Comparison of ENCODE assay signal across 8 mouse cellular contexts in the genomic region with DNA sequence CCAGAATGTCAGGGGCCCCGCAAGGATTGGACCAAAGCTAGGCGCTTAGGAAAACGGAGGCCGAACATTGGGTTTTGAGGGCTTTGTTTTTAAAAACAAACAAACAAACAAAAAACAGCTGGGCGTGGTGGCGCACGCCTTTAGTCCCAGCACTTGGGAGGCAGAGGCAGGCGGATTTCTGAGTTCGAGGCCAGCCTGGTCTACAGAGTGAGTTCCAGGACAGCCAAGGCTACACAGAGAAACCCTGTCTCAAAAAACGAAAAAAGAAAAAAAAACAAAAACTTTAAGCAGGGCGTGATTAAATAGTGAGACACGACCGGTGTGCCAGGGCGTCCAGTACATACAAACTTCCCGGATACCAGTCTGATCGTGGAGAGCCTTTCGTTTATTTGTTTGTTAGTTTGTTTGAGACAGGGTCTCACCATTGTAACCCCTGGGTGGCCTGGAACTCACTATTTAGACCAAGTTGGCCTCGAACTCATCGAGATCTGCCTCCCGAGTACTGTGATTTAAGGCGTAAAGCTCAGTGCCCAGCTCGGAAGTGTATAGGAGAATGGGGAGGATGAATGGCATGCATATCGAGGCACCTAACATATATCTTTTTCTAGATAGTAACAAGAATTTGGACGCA. TPM values are rescaled to one million over a fixed set of nuclear protein-coding genes. Genes with fewer than 3 reads are reported as not detected.
DNase-seq lines count a peak whose midpoint lies in the region; ATAC-seq and TF ChIP-seq lines count a peak whose summit lies in the region.

No protein-coding gene starts in this region.

- H3K36me3 ChIP-seq in thymus, adult 2 months (ENCODE audit: control insufficient read depth, insufficient read depth, low read length), result peaks cover 12% of the 10 kb centered on the region
- peaks cover 28% of the 10 kb centered on the region for H3K36me3 ChIP-seq in limb, embryonic 15.5 days

- H3K4me1 ChIP-seq in thymus, adult 2 months (replicated peaks; ENCODE audit: control insufficient read depth, insufficient read depth, low read length), result peaks cover 6% of the 10 kb centered on the region
- peaks cover 72% of the 10 kb centered on the region for H3K4me1 ChIP-seq in limb, embryonic 15.5 days

- TF ChIP-seq CTCF in thymus, adult 2 months (IDR thresholded peaks at IDR 0.05; ENCODE audit: borderline replicate concordance, control insufficient read depth, extremely low read depth, insufficient read depth, low read length, poor library complexity), result no peak

- DNase-seq in cerebellum, postnatal 25 days, result peak; percentile 35 to 42
- DNase-seq in cerebellum, adult 11-12 months, result no peak
- DNase-seq in thymus, adult 2 months, result no peak
- DNase-seq in thymus, adult 18-20 months, result no peak
- no peak for DNase-seq in ovary, adult 18-20 months (ENCODE audit: low spot score)
- DNase-seq in ovary, postnatal 36 days (ENCODE audit: low spot score), result no peak
- no peak for DNase-seq in spleen, postnatal 14 days (ENCODE audit: low spot score in 2 of 2)

- H3K27ac ChIP-seq in thymus, adult 2 months (ENCODE audit: control insufficient read depth, insufficient read depth, low read length), result peak overlapping the region; percentile 39
- peak overlapping the region; percentile 94 for H3K27ac ChIP-seq in limb, embryonic 15.5 days

- TF ChIP-seq POLR2A in thymus, adult 2 months (IDR thresholded peaks at IDR 0.05; ENCODE audit: control insufficient read depth, extremely low read depth, insufficient read depth, low read length, poor library complexity), result no peak

- 21% methylated on average over 24 of the region's 24 CpGs for WGBS in thymus, adult 2 months
- 22% methylated on average over 24 of the region's 24 CpGs for WGBS in limb, embryonic 15.5 days

- H3K27me3 ChIP-seq in thymus, adult 2 months (ENCODE audit: control insufficient read depth, insufficient read depth, low read length), result no peaks in the 10 kb centered on the region
- no peaks in the 10 kb centered on the region for H3K27me3 ChIP-seq in limb, embryonic 15.5 days

- no peak for ATAC-seq in limb, embryonic 15.5 days (ENCODE audit: insufficient number of reproducible peaks, low FRiP score, low TSS enrichment, low read depth)

- no peaks in the 10 kb centered on the region for H3K9me3 ChIP-seq in limb, embryonic 15.5 days

- H3K4me2 ChIP-seq in limb, embryonic 15.5 days, result peak overlapping the region; percentile 69

- H3K4me3 ChIP-seq in thymus, adult 2 months (ENCODE audit: control insufficient read depth, insufficient read depth, low read length), result peak overlapping the region; percentile 58
- H3K4me3 ChIP-seq in limb, embryonic 15.5 days, result peak overlapping the region; percentile 79

- H3K9ac ChIP-seq in limb, embryonic 15.5 days, result peak overlapping the region; percentile 85; the same call in 1 of the 2 replicates

RNA-seq across cellular contexts. Expression of gene Senp3, which starts 0.4 kb away (rescaled TPM):
- 83.3 and 89.1 TPM in 2 replicates for polyA plus RNA-seq in thymus, adult 2 months (2012; rRNA removed)
- polyA plus RNA-seq in limb, embryonic 15.5 days (2015; fragmentation: Nextera tagmentation; extraction: Ambion mirVana), result 87.5 and 87.9 TPM in 2 replicates

RNA-seq across cellular contexts. Expression of gene Tnfsf13, which starts 3.3 kb away (rescaled TPM):
- 2.2 and 3.0 TPM in 2 replicates for polyA plus RNA-seq in thymus, adult 2 months (2012; rRNA removed)
- 0.73 and 0.87 TPM in 2 replicates for polyA plus RNA-seq in limb, embryonic 15.5 days (2015; fragmentation: Nextera tagmentation; extraction: Ambion mirVana)

RNA-seq across cellular contexts. Expression of gene Eif4a1, which starts 10.1 kb away (rescaled TPM):
- polyA plus RNA-seq in thymus, adult 2 months (2012; rRNA removed), result 669 and 722 TPM in 2 replicates
- polyA plus RNA-seq in limb, embryonic 15.5 days (2015; fragmentation: Nextera tagmentation; extraction: Ambion mirVana), result 443 and 469 TPM in 2 replicates

RNA-seq across cellular contexts. Expression of gene Tnfsf12, which starts 13.3 kb away (rescaled TPM):
- polyA plus RNA-seq in thymus, adult 2 months (2012; rRNA removed), result 12.2 and 16.3 TPM in 2 replicates
- 10.8 and 12.9 TPM in 2 replicates for polyA plus RNA-seq in limb, embryonic 15.5 days (2015; fragmentation: Nextera tagmentation; extraction: Ambion mirVana)

RNA-seq across cellular contexts. Expression of gene Tnfsfm13, which starts 13.6 kb away (rescaled TPM):
- 2.7 and 3.4 TPM in 2 replicates for polyA plus RNA-seq in thymus, adult 2 months (2012; rRNA removed)
- polyA plus RNA-seq in limb, embryonic 15.5 days (2015; fragmentation: Nextera tagmentation; extraction: Ambion mirVana), result 4.8 and 5.7 TPM in 2 replicates

Comparison
In these comparisons a context has a peak if more than half of its experiments do, and no peak if none do; other contexts are left out.
1. DNase-seq: peak in cerebellum, postnatal 25 days (2 of 2); none in cerebellum, adult 11-12 months (single experiment), thymus, adult 2 months (single experiment), thymus, adult 18-20 months (0 of 2), ovary, adult 18-20 months (single experiment), ovary, postnatal 36 days (single experiment) and spleen, postnatal 14 days (0 of 2).